15 mouse cellular contexts compared by ENCODE assay signal in genomic region chr9:46121486-46121885, GRCm38 (mm10).
DNase-seq lines count a peak whose midpoint lies in the region; TF ChIP-seq lines count a peak whose summit lies in the region.
"Had no signal": no experiment of that assay in that cellular context is flagged by ENCODE, and none has a peak within 500 bp of the region (broad histone marks: within the 10 kb centered on the region; RNA-seq: fewer than 3 reads in every experiment).

No protein-coding gene starts in this region.

- DNase-seq in layer of hippocampus, adult 2 months (ENCODE audit: low spot score in 2 of 2): no peak
- no peak for DNase-seq in layer of hippocampus, adult 9-10 months (ENCODE audit: low spot score)
- DNase-seq in 3T3-L1 (ENCODE audit: low read depth, low spot score) (peak; percentile 14), adipocyte (ENCODE audit: low spot score) (no peak)
- DNase-seq in urinary bladder, postnatal 25 days (ENCODE audit: low spot score): no peak
- no peak for DNase-seq in yolk sac, embryonic 10.5 days (ENCODE audit: low spot score)
- DNase-seq: cerebellum, postnatal 10 days; left cerebral cortex, postnatal 4 days; lung, postnatal 14 days; right cerebral cortex, adult 18-20 months; spleen, adult 18-20 months had no signal

- peaks cover 69% of the 10 kb centered on the region for H3K36me3 ChIP-seq in megakaryocyte, embryonic 14.5 days (replicated peaks; ENCODE audit: low read length)

- no peak for TF ChIP-seq POLR2A in bone marrow macrophage, adult 2 months (IDR thresholded peaks at IDR 0.05; ENCODE audit: borderline replicate concordance, low read depth, low read length)

- TF ChIP-seq CTCF in layer of hippocampus, adult 2 months (conservative IDR thresholded peaks at IDR 0.05): no peak
- no peak for TF ChIP-seq CTCF in bone marrow macrophage, adult 2 months (IDR thresholded peaks at IDR 0.05; ENCODE audit: low read depth, low read length)

- H3K9me3 ChIP-seq in megakaryocyte, embryonic 14.5 days: peaks cover 3% of the 10 kb centered on the region; the same call in 1 of the 2 replicates
- H3K9me3 ChIP-seq: neural tube, embryonic 15.5 days had no signal

- H3K27me3 ChIP-seq in megakaryocyte, embryonic 14.5 days (replicated peaks): no peaks in the 10 kb centered on the region
- H3K27me3 ChIP-seq: CH12.LX; neural tube, embryonic 15.5 days had no signal

- no peak overlapping the region for H3K4me3 ChIP-seq in layer of hippocampus, adult 2 months
- no peak overlapping the region for H3K4me3 ChIP-seq in bone marrow macrophage, adult 2 months (ENCODE audit: insufficient read depth, low read length)
- peak overlapping the region; percentile 48 for H3K4me3 ChIP-seq in megakaryocyte, embryonic 14.5 days (replicated peaks)
- H3K4me3 ChIP-seq: neural tube, embryonic 15.5 days had no signal

- peaks cover 27% of the 10 kb centered on the region for H3K4me1 ChIP-seq in bone marrow macrophage, adult 2 months (ENCODE audit: control insufficient read depth, insufficient read depth, low read length)
- H3K4me1 ChIP-seq in megakaryocyte, embryonic 14.5 days: peaks cover 76% of the 10 kb centered on the region

- peak overlapping the region; percentile 71; the same call in 1 of the 2 replicates for H3K27ac ChIP-seq in layer of hippocampus, adult 2 months
- H3K27ac ChIP-seq in bone marrow macrophage, adult 2 months (ENCODE audit: insufficient read depth, low read depth, low read length): peak overlapping the region; percentile 28; the same call in 1 of the 2 replicates
